Mouse (Mus musculus) retina, adult 2 months (tissue): ENCODE results near the gene Urgcp.

Experiments used
- DNase-seq: peaks from one replicate; pipeline ENCODE4 v3.0.0-alpha.2; 2012; ENCODE audit warnings: low read depth, low spot score

Gene Urgcp

GRCm38 (mm10) chr11:5715179-5715578 is 47.0 kb downstream of the Urgcp start:
- DNase-seq: no peak

- peak; percentile 79 for DNase-seq
Observed at GRCm38 (mm10) chr11:5707530-5708353, 54.4 kb downstream of the Urgcp start.

GRCm38 (mm10) chr11:5706874-5707529 is 55.2 kb downstream of the Urgcp start:
- peak; percentile 9 for DNase-seq

- DNase-seq: no peak
Observed at GRCm38 (mm10) chr11:5705972-5706371, 56.2 kb downstream of the Urgcp start.

- DNase-seq: no peak
Observed at GRCm38 (mm10) chr11:5703341-5703740, 58.8 kb downstream of the Urgcp start.

- no peak for DNase-seq
Observed at GRCm38 (mm10) chr11:5702957-5703332, 59.2 kb downstream of the Urgcp start.

- no peak for DNase-seq
Observed at GRCm38 (mm10) chr11:5702271-5702956, 59.8 kb downstream of the Urgcp start.

- DNase-seq: no peak
Observed at GRCm38 (mm10) chr11:5701821-5702220, 60.4 kb downstream of the Urgcp start.

- no peak for DNase-seq
Observed at GRCm38 (mm10) chr11:5701300-5701699, 60.9 kb downstream of the Urgcp start.

GRCm38 (mm10) chr11:5700808-5701207 is 61.4 kb downstream of the Urgcp start:
- no peak for DNase-seq

- DNase-seq: peak; percentile 2
Observed at GRCm38 (mm10) chr11:5691775-5692174, 70.4 kb downstream of the Urgcp start.

GRCm38 (mm10) chr11:5684283-5684682 is 77.9 kb downstream of the Urgcp start:
- no peak for DNase-seq

- DNase-seq: no peak
Observed at GRCm38 (mm10) chr11:5682541-5682940, 79.6 kb downstream of the Urgcp start.
